Mouse (Mus musculus) CH12.LX (cell line): Measurements from ENCODE around the gene 2810459M11Rik. TPM values are rescaled to one million over a fixed set of nuclear protein-coding genes. Genes with fewer than 3 reads are reported as not detected.
A peak's percentile ranks its signal among the peaks of the same experiment; 100 is the strongest.

Experiments
- DNase-seq: peaks from one replicate; pipeline ENCODE4 v3.0.0-alpha.2; 2013; ENCODE audit errors: extremely low read depth
- H3K27ac ChIP-seq: 2 replicates; pipeline ENCODE4 v1.5.1; 2012; ENCODE audit warnings: low read depth, mild to moderate bottlenecking, control low read depth, moderate library complexity; ENCODE audit not compliant: insufficient read depth
- H3K27me3 ChIP-seq: replicated peaks from 2 replicates; pipeline ENCODE3; 2012; ENCODE audit warnings: inconsistent platforms
- H3K36me3 ChIP-seq, 2 experiments: replicated peaks in 1 of 2; 2 replicates each; pipeline versions ENCODE3 to v1.6.1; 2012; ENCODE audit warnings: inconsistent platforms in 1 of 2, low read length in 1 of 2, mild to moderate bottlenecking in 1 of 2, mixed read lengths in 1 of 2, moderate library complexity in 1 of 2; ENCODE audit not compliant: control insufficient read depth in 1 of 2, insufficient read depth in 1 of 2
- H3K4me1 ChIP-seq, 2 experiments: 2 replicates each; pipeline ENCODE4 v1.6.1; 2012; ENCODE audit warnings: inconsistent platforms in 1 of 2, moderate library complexity in 1 of 2; ENCODE audit not compliant: insufficient read depth in 2 of 2, control insufficient read depth in 1 of 2
- H3K4me2 ChIP-seq: 2 replicates; pipeline ENCODE4 v1.6.1; 2012; ENCODE audit warnings: low read depth, mild to moderate bottlenecking, control low read depth; ENCODE audit not compliant: poor library complexity, insufficient read depth, severe bottlenecking
- H3K4me3 ChIP-seq, 3 experiments: fragments of 150-350 bp in 1 of 3; sonication (generic) in 1 of 3; replicated peaks in 1 of 3; 2 replicates each; pipeline versions ENCODE3 to v1.5.1; 2011 to 2012; ENCODE audit warnings: low read depth in 2 of 3, low read length in 2 of 3, mild to moderate bottlenecking in 2 of 3, moderate library complexity in 2 of 3, control low read depth in 1 of 3, improper control_type of control experiment in 1 of 3, inconsistent platforms in 1 of 3, mixed read lengths in 1 of 3; ENCODE audit not compliant: poor library complexity in 1 of 3
- H3K79me2 ChIP-seq: replicated peaks from 2 replicates; pipeline ENCODE4 v1.6.1; 2012; ENCODE audit warnings: mild to moderate bottlenecking, moderate library complexity; ENCODE audit not compliant: control insufficient read depth, poor library complexity, insufficient read depth, severe bottlenecking; ENCODE audit errors: extremely low read depth
- H3K9ac ChIP-seq: 2 replicates; pipeline ENCODE4 v1.6.1; 2012; ENCODE audit warnings: low read depth, mild to moderate bottlenecking, control low read depth, moderate library complexity; ENCODE audit not compliant: insufficient read depth
- H3K9me3 ChIP-seq: replicated peaks from 2 replicates; pipeline ENCODE3; 2012; ENCODE audit warnings: low read length, inconsistent platforms, mixed read lengths
- BHLHE40 ChIP-seq: IDR thresholded peaks from 2 replicates; pipeline ENCODE4 v1.6.1; 2011; ENCODE audit warnings: mild to moderate bottlenecking, low read depth, low read length, improper control_type of control experiment
- CHD1 ChIP-seq: IDR thresholded peaks from 2 replicates; pipeline ENCODE4 v1.6.1; 2012; ENCODE audit warnings: low read depth, low read length, improper control_type of control experiment, inconsistent platforms
- CTCF ChIP-seq, 2 experiments: IDR thresholded peaks in 1 of 2; conservative IDR thresholded peaks in 1 of 2; 2 replicates each; pipeline ENCODE4 v1.5.1; 2011 to 2012; ENCODE audit warnings: low read depth in 2 of 2, low read length in 2 of 2, improper control_type of control experiment in 1 of 2, inconsistent platforms in 1 of 2, mild to moderate bottlenecking in 1 of 2, moderate library complexity in 1 of 2
- GABPA ChIP-seq: IDR thresholded peaks from 2 replicates; pipeline ENCODE4 v1.6.1; 2012; ENCODE audit warnings: low read depth, low read length, improper control_type of control experiment, inconsistent platforms; ENCODE audit not compliant: insufficient replicate concordance
- HCFC1 ChIP-seq: IDR thresholded peaks from 2 replicates; pipeline ENCODE4 v1.6.1; 2012; ENCODE audit warnings: low read depth, mild to moderate bottlenecking, inconsistent platforms, low read length, improper control_type of control experiment
- IRF4 ChIP-seq: IDR thresholded peaks from 2 replicates; pipeline ENCODE4 v1.6.1; 2014; ENCODE audit warnings: low read depth, mild to moderate bottlenecking, inconsistent platforms, low read length, improper control_type of control experiment
- KAT2A ChIP-seq: IDR thresholded peaks from 2 replicates; pipeline ENCODE4 v1.6.1; 2012; ENCODE audit warnings: low read length, improper control_type of control experiment, inconsistent platforms; ENCODE audit not compliant: insufficient replicate concordance
- MAFK ChIP-seq: IDR thresholded peaks from 2 replicates; pipeline ENCODE4 v1.6.1; 2011; ENCODE audit warnings: low read length, improper control_type of control experiment; ENCODE audit not compliant: insufficient replicate concordance
- MAX ChIP-seq: IDR thresholded peaks from 2 replicates; pipeline ENCODE4 v1.6.1; 2011; ENCODE audit warnings: low read length, improper control_type of control experiment
- MAZ ChIP-seq: IDR thresholded peaks from 2 replicates; pipeline ENCODE4 v1.6.1; 2012; ENCODE audit warnings: low read depth, mild to moderate bottlenecking, inconsistent platforms, low read length, improper control_type of control experiment, moderate library complexity
- MXI1 ChIP-seq: IDR thresholded peaks from 2 replicates; pipeline ENCODE4 v1.6.1; 2011; ENCODE audit warnings: mild to moderate bottlenecking, low read depth, low read length, improper control_type of control experiment
- NELFE ChIP-seq: IDR thresholded peaks from 2 replicates; pipeline ENCODE4 v1.6.1; 2011; ENCODE audit warnings: low read depth, low read length, improper control_type of control experiment
- PAX5 ChIP-seq: IDR thresholded peaks from 2 replicates; pipeline ENCODE4 v1.6.1; 2012; ENCODE audit warnings: low read length, inconsistent platforms, mixed read lengths
- POLR2A ChIP-seq: IDR thresholded peaks from 2 replicates; pipeline ENCODE4 v1.6.1; 2011; ENCODE audit warnings: low read depth, mild to moderate bottlenecking, improper control_type of control experiment, low read length
- RAD21 ChIP-seq: IDR thresholded peaks from 2 replicates; pipeline ENCODE4 v1.6.1; 2011; ENCODE audit warnings: low read depth, mild to moderate bottlenecking, low read length, improper control_type of control experiment, moderate library complexity
- RCOR1 ChIP-seq: conservative IDR thresholded peaks from 2 replicates; pipeline ENCODE4 v1.6.1; 2012; ENCODE audit warnings: low read depth, mild to moderate bottlenecking, inconsistent platforms, low read length, improper control_type of control experiment
- SIN3A ChIP-seq: IDR thresholded peaks from 2 replicates; pipeline ENCODE4 v1.6.1; 2012; ENCODE audit warnings: low read length, improper control_type of control experiment, inconsistent platforms
- SMC3 ChIP-seq: IDR thresholded peaks from 2 replicates; pipeline ENCODE4 v1.6.1; 2011; ENCODE audit warnings: low read depth, low read length, improper control_type of control experiment
- TBP ChIP-seq: conservative IDR thresholded peaks from 2 replicates; pipeline ENCODE4 v1.6.1; 2011; ENCODE audit warnings: low read depth, low read length, improper control_type of control experiment
- TCF12 ChIP-seq: IDR thresholded peaks from 2 replicates; pipeline ENCODE4 v1.6.1; 2014; ENCODE audit warnings: low read depth, mild to moderate bottlenecking, inconsistent platforms, low read length, improper control_type of control experiment
- UBTF ChIP-seq: IDR thresholded peaks from 2 replicates; pipeline ENCODE4 v1.6.1; 2012; ENCODE audit warnings: low read depth, mild to moderate bottlenecking, inconsistent platforms, low read length, improper control_type of control experiment, moderate library complexity
- ZC3H11A ChIP-seq: IDR thresholded peaks from 2 replicates; pipeline ENCODE4 v1.6.1; 2012; ENCODE audit warnings: low read depth, mild to moderate bottlenecking, inconsistent platforms, low read length, improper control_type of control experiment
- ZNF384 ChIP-seq: IDR thresholded peaks from 2 replicates; pipeline ENCODE4 v1.6.1; 2012; ENCODE audit warnings: low read depth, low read length, improper control_type of control experiment, inconsistent platforms
- dilution Hi-C: fragments of 300-500 bp; cut with MboI; formaldehyde crosslinking; loops from 2 replicates; pipeline ENCODE4 v1.14.3; 2020; ENCODE audit warnings: low sequenced_read_pairs; ENCODE audit not compliant: extremely low pct_unique_long_range_greater_than_20kb, extremely low pct_ligation_motif_present
- in situ Hi-C: fragments of 300-500 bp; cut with MboI; formaldehyde crosslinking; loops from 3 replicates; pipeline ENCODE4 v1.14.3; 2019; ENCODE audit warnings: low sequenced_read_pairs, low pct_ligation_motif_present, low pct_unique_long_range_greater_than_20kb, mixed read lengths
- polyA plus RNA-seq: library from polyadenylated mRNA; unstranded; fragments of >175 nt; gene quantifications from 2 replicates; pipeline ENCODE4 v1.2.1, GENCODE M21; 2012; ENCODE audit warnings: low read depth; ENCODE audit not compliant: insufficient read length
- total RNA-seq, 2 experiments: library from RNA; depleted of rRNA; stranded (reverse); fragments of 300-350 nt in 1 of 2; fragments of >200 nt in 1 of 2; gene quantifications; 2 replicates each; pipeline ENCODE4 v1.2.3; 2012 to 2014

2810459M11Rik gene
- total and polyA plus RNA-seq, 3 experiments: not detected

DNA sequence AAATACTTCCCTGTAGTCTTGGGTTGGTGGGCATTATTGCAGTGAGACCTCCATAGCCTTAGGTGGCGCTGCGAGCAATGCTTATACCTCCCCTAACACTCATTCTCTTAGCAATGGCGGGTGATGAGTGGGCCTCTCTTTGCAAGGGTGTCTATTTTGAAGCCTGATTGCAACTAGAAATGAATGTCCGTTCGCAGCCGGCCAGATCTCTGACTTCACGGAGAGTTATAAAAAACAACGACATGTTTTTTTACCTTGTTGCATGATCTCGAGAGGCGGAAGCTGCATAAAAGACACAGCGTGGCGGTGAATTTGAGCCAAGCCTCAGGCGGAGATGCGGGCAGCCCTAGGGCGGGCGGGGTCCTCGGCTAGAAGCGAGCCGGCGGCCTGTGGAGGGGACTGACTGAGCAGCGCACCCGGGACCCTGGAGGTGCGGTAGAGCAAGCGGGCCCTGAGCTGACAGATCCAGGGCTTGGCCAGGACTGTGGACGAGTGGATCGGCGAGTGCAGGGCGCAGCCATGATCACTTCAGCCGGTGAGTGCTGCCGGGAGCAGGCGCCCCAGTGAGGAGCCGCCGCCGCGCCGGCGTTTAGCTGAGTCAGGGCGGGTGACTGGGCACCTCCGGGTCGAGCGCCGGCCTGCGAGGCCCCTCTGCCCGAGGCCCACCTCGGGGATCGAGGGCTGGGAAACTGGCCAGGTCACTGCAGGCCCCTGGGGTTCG lies 18.8 kb downstream of the 2810459M11Rik start, which contains the start of gene Psmd1:
Gene Psmd1, plus strand, starts transcription at position 117 of the 721 bp plus-strand sequence.
- peak within 1 kb of the TSS; percentile 82 for H3K9ac ChIP-seq
- peaks cover 0 to 16% of the 10 kb centered on the region in 2 experiments for H3K36me3 ChIP-seq
- H3K27ac ChIP-seq: peak within 1 kb of the TSS; percentile 13; the same call in 1 of the 2 replicates
- no peaks in the 10 kb centered on the region for H3K27me3 ChIP-seq
- peak; percentile 96 for DNase-seq
- peak; percentile 81; the same call in 1 of the 2 replicates for TF ChIP-seq UBTF
- TF ChIP-seq TCF12: peak; percentile 56; the same call in 1 of the 2 replicates
- no peak for TF ChIP-seq ZC3H11A
- TF ChIP-seq RCOR1: 0 out of 2 replicates have a peak, but pooled peaks have one; percentile 31
- TF ChIP-seq NELFE: peak; percentile 75
- TF ChIP-seq SIN3A: peak; percentile 74
- peak; percentile 81 to 86 for TF ChIP-seq CTCF (conservative IDR thresholded peaks at IDR 0.05 in 1 of 2, IDR thresholded peaks at IDR 0.05 in 1 of 2; ENCODE audit: low read depth in 2 of 2, low read length in 2 of 2)
- TF ChIP-seq MAFK: 0 out of 2 replicates have a peak, but pooled peaks have one; percentile 70
- TF ChIP-seq GABPA: peak; percentile 87
- no peak for TF ChIP-seq PAX5
- TF ChIP-seq RAD21: no peak
- TF ChIP-seq CHD1: no peak
- TF ChIP-seq KAT2A: peak; percentile 84; the same call in 1 of the 2 replicates
- TF ChIP-seq IRF4: no peak
- no peak for TF ChIP-seq SMC3
- peak; percentile 89 for TF ChIP-seq HCFC1
- TF ChIP-seq TBP: peak; percentile 68; the same call in 1 of the 2 replicates
- TF ChIP-seq ZNF384: no peak
- peak; percentile 100 for TF ChIP-seq MAX
- peak; percentile 21 for TF ChIP-seq MXI1
- peak; percentile 77 for TF ChIP-seq POLR2A
- no peak for TF ChIP-seq BHLHE40
- TF ChIP-seq MAZ: peak; percentile 56; the same call in 1 of the 2 replicates
- dilution Hi-C loops: no loop called here
- peak within 1 kb of the TSS; percentile 88 for H3K4me2 ChIP-seq
- in situ Hi-C loops: no loop called here
- H3K4me3 ChIP-seq: peak within 1 kb of the TSS; percentile 81 to 99 (median 87)
- H3K9me3 ChIP-seq: peaks cover 2% of the 10 kb centered on the region
- peaks cover 8 to 28% of the 10 kb centered on the region in 2 experiments; a peak in 3 of 4 replicates for H3K4me1 ChIP-seq
- H3K79me2 ChIP-seq: peaks cover 40% of the 10 kb centered on the region
